20 mouse cellular contexts compared by ENCODE assay signal in the genomic region with DNA sequence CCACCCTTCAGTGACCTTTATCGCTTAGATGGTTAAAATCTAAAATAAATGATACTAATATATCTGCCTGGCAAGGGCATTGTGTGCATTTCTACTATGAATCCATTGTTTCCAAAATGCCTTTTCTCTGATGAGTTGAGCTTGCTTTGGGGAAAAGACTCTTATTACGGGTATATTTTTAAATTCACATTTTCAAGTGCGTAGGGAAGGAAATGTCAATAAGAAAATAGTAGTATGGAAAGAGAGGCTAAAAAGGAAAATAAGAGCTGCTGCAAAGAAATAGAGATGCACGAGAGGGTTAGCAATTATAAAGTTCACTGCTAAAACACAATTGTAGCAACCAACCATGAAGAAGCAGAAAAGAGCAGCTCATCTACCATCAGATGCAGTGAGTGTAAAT.
"Had no signal": no experiment of that assay in that cellular context is flagged by ENCODE, and none has a peak within 500 bp of the region (broad histone marks: within the 10 kb centered on the region; RNA-seq: fewer than 3 reads in every experiment).

No protein-coding gene starts in this region.

- ATAC-seq: intestine, postnatal 0 days; liver, postnatal 0 days; lung, postnatal 0 days had no signal

- H3K9me3 ChIP-seq: kidney, embryonic 15.5 days; limb, embryonic 12.5 days; limb, embryonic 15.5 days; neural tube, embryonic 12.5 days; stomach, embryonic 15.5 days had no signal

- H3K9ac ChIP-seq: kidney, embryonic 15.5 days; limb, embryonic 12.5 days; limb, embryonic 15.5 days; liver, embryonic 14.5 days; liver, postnatal 0 days; lung, embryonic 14.5 days; neural tube, embryonic 12.5 days; stomach, embryonic 15.5 days had no signal

- H3K27me3 ChIP-seq: kidney, embryonic 15.5 days; limb, embryonic 12.5 days; limb, embryonic 15.5 days; neural tube, embryonic 12.5 days; stomach, embryonic 15.5 days had no signal

- H3K4me3 ChIP-seq: kidney, embryonic 15.5 days; limb, embryonic 12.5 days; limb, embryonic 15.5 days; neural tube, embryonic 12.5 days; stomach, embryonic 15.5 days had no signal

- H3K4me1 ChIP-seq: kidney, embryonic 15.5 days; limb, embryonic 12.5 days; limb, embryonic 15.5 days; stomach, embryonic 15.5 days had no signal

- DNase-seq: kidney, adult 2 months; kidney, postnatal 10 days; kidney, postnatal 36 days; left cerebral cortex, postnatal 4 days; liver, postnatal 0 days; lung, embryonic 14.5 days; midbrain, embryonic 14.5 days; right cerebral cortex, postnatal 25 days; spleen, adult 18-20 months; thymus, postnatal 25 days had no signal

- H3K36me3 ChIP-seq: kidney, embryonic 15.5 days; limb, embryonic 12.5 days; limb, embryonic 15.5 days; neural tube, embryonic 12.5 days; stomach, embryonic 15.5 days had no signal

- H3K4me2 ChIP-seq: kidney, embryonic 15.5 days; limb, embryonic 12.5 days; limb, embryonic 15.5 days; liver, embryonic 11.5 days; lung, embryonic 14.5 days; neural tube, embryonic 12.5 days; stomach, embryonic 15.5 days had no signal

- H3K27ac ChIP-seq: kidney, embryonic 15.5 days; limb, embryonic 12.5 days; limb, embryonic 15.5 days; liver, embryonic 14.5 days; macrophage; neural tube, embryonic 12.5 days; stomach, embryonic 15.5 days had no signal
